In genomic region chr2:180967010-180967763, GRCm38 (mm10) we compare ENCODE assay signal across 7 mouse cellular contexts. TPM values are rescaled to one million over a fixed set of nuclear protein-coding genes. Genes with fewer than 3 reads are reported as not detected.
DNase-seq lines count a peak whose midpoint lies in the region; ATAC-seq lines count a peak whose summit lies in the region.

TSS of gene Arfgap1 (plus strand) at chr2:180967225.

- H3K9ac ChIP-seq in intestine, embryonic 15.5 days = peak within 1 kb of the TSS; percentile 96

- intact Hi-C loops in gastrocnemius, postnatal 36 days (cut with DNase I) = loop anchor here (10.0 kb wide), 1 partner anchor 162 kb away; no protein-coding TSS in a partner anchor
- intact Hi-C loops in left cerebral cortex, postnatal 25 days (cut with DNase I) = no loop called here

- peak; percentile 87 for ATAC-seq in intestine, embryonic 15.5 days

- H3K36me3 ChIP-seq in intestine, embryonic 15.5 days = peaks cover 16% of the 10 kb centered on the region
- peaks cover 30% of the 10 kb centered on the region for H3K36me3 ChIP-seq in midbrain, embryonic 10.5 days

- H3K27me3 ChIP-seq in intestine, embryonic 15.5 days (replicated peaks) = no peaks in the 10 kb centered on the region
- H3K27me3 ChIP-seq in midbrain, embryonic 10.5 days (ENCODE audit: low read depth, poor library complexity, severe bottlenecking) = no peaks in the 10 kb centered on the region

- H3K4me1 ChIP-seq in intestine, embryonic 15.5 days (replicated peaks) = peaks cover 20% of the 10 kb centered on the region
- H3K4me1 ChIP-seq in midbrain, embryonic 10.5 days = peaks cover 25% of the 10 kb centered on the region

- peak; percentile 96 for DNase-seq in adrenal gland, adult 2 months
- DNase-seq in embryo, embryonic 11.5 days (ENCODE audit: low read depth, low spot score) = peak; percentile 74
- DNase-seq in gastrocnemius, postnatal 36 days = peak; percentile 86 to 91
- DNase-seq in left cerebral cortex, postnatal 25 days (ENCODE audit: low spot score in 2 of 2) = peak; percentile 93 to 96
- DNase-seq in midbrain, embryonic 10.5 days (ENCODE audit: low spot score) = peak; percentile 89
- DNase-seq in right cerebral cortex, postnatal 4 days = peak; percentile 91

- H3K4me2 ChIP-seq in intestine, embryonic 15.5 days (replicated peaks) = peak within 1 kb of the TSS; percentile 64

- under 1% methylated on average over 57 of the region's 57 CpGs for WGBS in intestine, embryonic 15.5 days
- under 1% methylated on average over 57 of the region's 57 CpGs for WGBS in midbrain, embryonic 10.5 days

- peak within 1 kb of the TSS; percentile 92 for H3K27ac ChIP-seq in intestine, embryonic 15.5 days
- peak within 1 kb of the TSS; percentile 94 for H3K27ac ChIP-seq in midbrain, embryonic 10.5 days (replicated peaks)

- no peaks in the 10 kb centered on the region for H3K9me3 ChIP-seq in intestine, embryonic 15.5 days
- H3K9me3 ChIP-seq in midbrain, embryonic 10.5 days (replicated peaks) = no peaks in the 10 kb centered on the region

- peak within 1 kb of the TSS; percentile 86 for H3K4me3 ChIP-seq in intestine, embryonic 15.5 days (replicated peaks)
- peak within 1 kb of the TSS; percentile 86 for H3K4me3 ChIP-seq in midbrain, embryonic 10.5 days

RNA-seq across cellular contexts. Expression of gene Arfgap1, which starts in this region (rescaled TPM):
- total RNA-seq in adrenal gland, adult 2 months (2021) = 10 to 100 TPM; 42.6 to 44.7 TPM
- polyA plus RNA-seq in adrenal gland, adult 2 months (2012; rRNA removed) = 49.2 and 49.4 TPM in 2 replicates
- 10 to 100 TPM; 28.3 to 30.0 TPM for total RNA-seq in gastrocnemius, postnatal 36 days (2021)
- 77.9 and 85.0 TPM in 2 replicates for polyA plus RNA-seq in intestine, embryonic 15.5 days (2015; fragmentation: Nextera tagmentation; extraction: Ambion mirVana)
- 100 to 1,000 TPM; 139 to 147 TPM for total RNA-seq in left cerebral cortex, postnatal 25 days (2021)
- 81.6 and 87.1 TPM in 2 replicates for polyA plus RNA-seq in midbrain, embryonic 10.5 days (2016; fragmentation: Nextera tagmentation; extraction: Ambion mirVana)

Comparison
In these comparisons a context has a peak if more than half of its experiments do, and no peak if none do; other contexts are left out.
1. Peak in every context shown above with its lines: DNase-seq, ATAC-seq, H3K4me3 ChIP-seq and H3K27ac ChIP-seq.